Mouse (Mus musculus): ENCODE results near the gene Ppp1r14c. TPM values are rescaled to one million over a fixed set of nuclear protein-coding genes. Genes with fewer than 3 reads are reported as not detected.
A peak's percentile ranks its signal among the peaks of the same experiment; 100 is the strongest.

The Ppp1r14c gene
- 3.6 and 5.0 TPM in 2 replicates for polyA plus RNA-seq (2014; fragmentation: Nextera tagmentation; extraction: Ambion mirVana)

GRCm38 (mm10) chr10:3366036-3366869, at the start of gene Ppp1r14c:
Ppp1r14c (plus strand) TSS chr10:3366057.
- Histone ChIP-seq H3K27me3 (ENCODE audit: control insufficient read depth, insufficient read depth, low read length) (peaks cover 19% of the 10 kb centered on the region; the same call in 1 of the 2 replicates), H3K4me3 (ENCODE audit: low read length) (peak within 1 kb of the TSS; percentile 64), H3K9me3 (ENCODE audit: control insufficient read depth, low read length) (no peaks in the 10 kb centered on the region), H3K4me2 (replicated peaks; ENCODE audit: low read depth, low read length) (peak within 1 kb of the TSS; percentile 78), H3K4me1 (ENCODE audit: control insufficient read depth, insufficient read depth, low read length) (no peaks in the 10 kb centered on the region), H3K27ac (ENCODE audit: low read depth, low read length) (no peak within 1 kb of the TSS), H3K9ac (ENCODE audit: low read depth, low read length) (peak within 1 kb of the TSS; percentile 55), H3K36me3 (ENCODE audit: control insufficient read depth, insufficient read depth, low read length) (no peaks in the 10 kb centered on the region)
- WGBS, result under 1% methylated on average over 60 of the region's 74 CpGs
- ATAC-seq (ENCODE audit: low FRiP score, low TSS enrichment), result peak; percentile 88

DNA sequence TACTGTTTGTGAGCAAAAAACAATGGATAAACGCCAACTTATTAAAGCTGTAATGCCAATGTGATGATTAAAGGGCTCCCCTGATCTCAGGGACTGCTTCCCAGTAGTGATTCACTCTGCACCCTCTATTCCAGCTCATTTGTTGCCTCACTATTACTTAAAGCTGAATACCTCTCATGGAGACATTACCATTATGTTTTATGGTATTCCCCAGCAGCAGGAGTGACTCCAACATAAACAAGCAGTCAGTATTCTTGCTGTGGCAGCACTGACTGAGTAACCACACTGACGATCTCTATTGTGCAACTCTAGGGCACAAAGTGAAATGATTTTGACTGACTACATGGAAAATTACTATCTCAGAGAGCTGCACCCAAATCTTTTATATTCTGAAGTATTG, 44.5 kb upstream of the Ppp1r14c start:
- Histone ChIP-seq H3K4me1 (ENCODE audit: control insufficient read depth, insufficient read depth, low read length) (no peaks in the 10 kb centered on the region), H3K27me3 (ENCODE audit: control insufficient read depth, insufficient read depth, low read length) (no peaks in the 10 kb centered on the region), H3K9ac (ENCODE audit: low read depth, low read length) (no peak overlapping the region), H3K4me2 (replicated peaks; ENCODE audit: low read depth, low read length) (no peak overlapping the region), H3K27ac (ENCODE audit: low read depth, low read length) (no peak overlapping the region), H3K4me3 (ENCODE audit: low read length) (no peak overlapping the region), H3K36me3 (ENCODE audit: control insufficient read depth, insufficient read depth, low read length) (no peaks in the 10 kb centered on the region), H3K9me3 (ENCODE audit: control insufficient read depth, low read length) (no peaks in the 10 kb centered on the region)
- ATAC-seq (ENCODE audit: low FRiP score, low TSS enrichment), result no peak
- WGBS, result 83% methylated on average over 2 of the region's 2 CpGs

DNA sequence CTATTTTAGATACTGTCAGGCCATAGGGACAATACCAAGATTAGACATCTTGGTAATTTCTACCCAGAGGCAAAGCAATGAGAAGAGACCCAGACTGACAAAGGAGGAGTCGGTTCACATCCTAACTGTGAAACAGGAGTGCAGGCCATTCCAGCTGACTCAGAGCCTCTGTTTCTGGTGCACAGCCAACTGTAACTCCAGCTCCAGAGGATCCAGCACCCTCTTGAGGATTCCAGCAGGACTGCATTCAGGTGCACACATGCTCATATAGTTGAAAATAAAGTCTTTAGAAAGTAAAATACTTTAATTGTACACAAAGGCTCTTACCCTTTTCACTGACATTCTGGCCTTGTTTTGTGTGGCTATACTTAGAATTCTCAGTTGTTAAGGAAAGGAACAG, 40.4 kb upstream of the Ppp1r14c start:
- H3K27me3 ChIP-seq (ENCODE audit: control insufficient read depth, insufficient read depth, low read length), result no peaks in the 10 kb centered on the region
- H3K4me1 ChIP-seq (ENCODE audit: control insufficient read depth, insufficient read depth, low read length), result no peaks in the 10 kb centered on the region
- no peaks in the 10 kb centered on the region for H3K9me3 ChIP-seq (ENCODE audit: control insufficient read depth, low read length)
- no peaks in the 10 kb centered on the region for H3K36me3 ChIP-seq (ENCODE audit: control insufficient read depth, insufficient read depth, low read length)
- H3K4me3 ChIP-seq (ENCODE audit: low read length), result no peak overlapping the region
- no peak overlapping the region for H3K27ac ChIP-seq (ENCODE audit: low read depth, low read length)
- no peak for ATAC-seq (ENCODE audit: low FRiP score, low TSS enrichment)
- no peak overlapping the region for H3K4me2 ChIP-seq (replicated peaks; ENCODE audit: low read depth, low read length)
- WGBS, result 86% methylated on average over 1 of the region's 1 CpGs
- H3K9ac ChIP-seq (ENCODE audit: low read depth, low read length), result no peak overlapping the region

DNA sequence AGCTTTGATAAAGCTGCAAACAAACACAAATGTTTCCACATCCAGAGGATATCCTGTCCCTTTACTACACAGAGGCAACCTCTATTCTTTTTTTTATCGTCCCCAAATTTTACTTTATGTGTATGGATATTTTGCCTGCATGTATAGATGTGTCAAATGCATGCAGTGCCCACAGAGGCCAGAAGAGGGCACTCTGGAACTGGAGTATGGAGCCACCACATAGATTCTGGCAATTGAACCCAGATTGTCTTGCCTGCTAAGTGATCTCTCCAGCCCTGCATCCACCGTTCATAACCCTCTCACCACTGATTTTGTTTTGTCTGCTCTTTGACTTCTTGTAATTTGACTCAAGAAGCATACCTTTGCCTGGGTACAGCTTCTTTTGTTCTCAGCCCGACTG, 33.0 kb upstream of the Ppp1r14c start:
- Histone ChIP-seq H3K4me2 (replicated peaks; ENCODE audit: low read depth, low read length) (no peak overlapping the region), H3K4me3 (ENCODE audit: low read length) (no peak overlapping the region), H3K9ac (ENCODE audit: low read depth, low read length) (no peak overlapping the region), H3K36me3 (ENCODE audit: control insufficient read depth, insufficient read depth, low read length) (no peaks in the 10 kb centered on the region), H3K27ac (ENCODE audit: low read depth, low read length) (no peak overlapping the region), H3K4me1 (ENCODE audit: control insufficient read depth, insufficient read depth, low read length) (no peaks in the 10 kb centered on the region), H3K27me3 (ENCODE audit: control insufficient read depth, insufficient read depth, low read length) (no peaks in the 10 kb centered on the region), H3K9me3 (ENCODE audit: control insufficient read depth, low read length) (no peaks in the 10 kb centered on the region)
- peak; percentile 46; the same call in 1 of the 2 replicates for ATAC-seq (ENCODE audit: low FRiP score, low TSS enrichment)
- 19% methylated on average over 3 of the region's 3 CpGs for WGBS

- H3K27me3 ChIP-seq (ENCODE audit: control insufficient read depth, insufficient read depth, low read length), result no peaks in the 10 kb centered on the region
- no peaks in the 10 kb centered on the region for H3K4me1 ChIP-seq (ENCODE audit: control insufficient read depth, insufficient read depth, low read length)
- no peaks in the 10 kb centered on the region for H3K9me3 ChIP-seq (ENCODE audit: control insufficient read depth, low read length)
- H3K27ac ChIP-seq (ENCODE audit: low read depth, low read length), result no peak overlapping the region
- H3K4me3 ChIP-seq (ENCODE audit: low read length), result no peak overlapping the region
- no peak for ATAC-seq (ENCODE audit: low FRiP score, low TSS enrichment)
- H3K36me3 ChIP-seq (ENCODE audit: control insufficient read depth, insufficient read depth, low read length), result no peaks in the 10 kb centered on the region
- no peak overlapping the region for H3K9ac ChIP-seq (ENCODE audit: low read depth, low read length)
- H3K4me2 ChIP-seq (replicated peaks; ENCODE audit: low read depth, low read length), result no peak overlapping the region
These were observed 31.3 kb upstream of the Ppp1r14c start for GRCm38 (mm10) chr10:3334570-3334969.

DNA sequence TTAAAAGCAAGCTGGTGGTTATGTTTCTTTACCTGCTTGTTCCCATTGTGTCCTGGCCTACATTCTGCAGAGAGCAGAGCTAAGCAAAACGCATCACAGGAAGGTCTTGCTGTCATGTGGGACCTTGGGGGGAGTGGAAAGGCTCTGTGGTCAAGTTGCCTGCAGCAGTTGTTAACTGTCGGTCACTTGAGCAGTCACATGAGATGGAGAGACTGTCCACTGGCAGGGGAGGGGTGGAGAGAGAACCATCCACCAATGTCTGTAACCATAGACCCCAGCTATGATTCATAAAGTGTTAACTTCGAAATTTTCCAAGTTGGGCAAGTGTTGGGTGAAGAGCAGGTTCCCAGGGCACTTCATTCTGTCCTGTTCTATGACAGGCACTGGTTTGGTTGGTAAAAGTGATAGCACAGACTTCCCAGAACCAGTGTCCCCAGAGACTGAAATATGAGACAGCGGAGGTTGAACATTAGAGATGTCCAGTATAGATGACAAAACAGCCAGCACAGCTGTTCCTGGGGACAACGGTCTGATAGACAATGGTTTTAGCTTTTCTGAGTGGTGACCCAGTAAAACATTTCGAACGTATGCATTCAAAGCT, 29.0 kb upstream of the Ppp1r14c start:
- no peak overlapping the region for H3K4me2 ChIP-seq (replicated peaks; ENCODE audit: low read depth, low read length)
- 65% methylated on average over 7 of the region's 7 CpGs for WGBS
- no peak overlapping the region for H3K27ac ChIP-seq (ENCODE audit: low read depth, low read length)
- H3K4me1 ChIP-seq (ENCODE audit: control insufficient read depth, insufficient read depth, low read length), result no peaks in the 10 kb centered on the region
- no peak overlapping the region for H3K4me3 ChIP-seq (ENCODE audit: low read length)
- H3K9me3 ChIP-seq (ENCODE audit: control insufficient read depth, low read length), result no peaks in the 10 kb centered on the region
- H3K9ac ChIP-seq (ENCODE audit: low read depth, low read length), result no peak overlapping the region
- no peak for ATAC-seq (ENCODE audit: low FRiP score, low TSS enrichment)
- H3K27me3 ChIP-seq (ENCODE audit: control insufficient read depth, insufficient read depth, low read length), result no peaks in the 10 kb centered on the region
- no peaks in the 10 kb centered on the region for H3K36me3 ChIP-seq (ENCODE audit: control insufficient read depth, insufficient read depth, low read length)

DNA sequence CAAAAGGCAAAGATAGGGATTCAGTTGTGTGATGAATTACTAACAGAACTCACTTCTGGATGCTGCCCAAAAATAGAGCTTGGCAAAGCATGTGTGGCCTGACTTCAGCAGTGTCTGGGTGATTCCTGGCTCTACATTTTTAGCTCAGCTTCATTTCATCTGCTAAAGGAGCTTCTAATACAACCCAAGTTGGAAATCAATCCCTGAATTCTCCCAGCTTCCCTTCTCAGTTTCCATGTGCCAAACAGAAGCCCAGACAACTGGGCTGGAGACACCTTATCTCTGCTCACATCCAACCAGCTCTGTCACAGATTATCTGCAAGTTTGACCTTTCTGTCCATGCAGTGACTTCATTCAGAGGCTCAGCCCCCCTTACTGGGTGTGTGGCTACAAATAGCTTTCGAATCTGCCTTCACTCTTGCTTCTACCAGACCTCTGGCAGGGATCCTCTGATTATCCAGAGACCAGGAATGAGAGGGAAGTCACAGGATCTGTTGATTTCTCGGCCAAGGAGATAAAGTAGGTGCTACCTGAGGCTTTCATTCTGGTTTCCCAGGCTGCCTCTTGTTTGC, 28.4 kb upstream of the Ppp1r14c start:
- Histone ChIP-seq H3K27ac (ENCODE audit: low read depth, low read length) (no peak overlapping the region), H3K4me1 (ENCODE audit: control insufficient read depth, insufficient read depth, low read length) (no peaks in the 10 kb centered on the region), H3K9ac (ENCODE audit: low read depth, low read length) (no peak overlapping the region), H3K4me3 (ENCODE audit: low read length) (no peak overlapping the region), H3K27me3 (ENCODE audit: control insufficient read depth, insufficient read depth, low read length) (no peaks in the 10 kb centered on the region), H3K9me3 (ENCODE audit: control insufficient read depth, low read length) (no peaks in the 10 kb centered on the region), H3K36me3 (ENCODE audit: control insufficient read depth, insufficient read depth, low read length) (no peaks in the 10 kb centered on the region), H3K4me2 (replicated peaks; ENCODE audit: low read depth, low read length) (no peak overlapping the region)
- WGBS, result 58% methylated on average over 2 of the region's 2 CpGs
- no peak for ATAC-seq (ENCODE audit: low FRiP score, low TSS enrichment)

- Histone ChIP-seq H3K27me3 (ENCODE audit: control insufficient read depth, insufficient read depth, low read length) (no peaks in the 10 kb centered on the region), H3K9me3 (ENCODE audit: control insufficient read depth, low read length) (no peaks in the 10 kb centered on the region), H3K36me3 (ENCODE audit: control insufficient read depth, insufficient read depth, low read length) (no peaks in the 10 kb centered on the region), H3K27ac (ENCODE audit: low read depth, low read length) (no peak overlapping the region), H3K4me3 (ENCODE audit: low read length) (no peak overlapping the region), H3K4me1 (ENCODE audit: control insufficient read depth, insufficient read depth, low read length) (no peaks in the 10 kb centered on the region), H3K4me2 (replicated peaks; ENCODE audit: low read depth, low read length) (no peak overlapping the region), H3K9ac (ENCODE audit: low read depth, low read length) (no peak overlapping the region)
- WGBS, result 56% methylated on average over 5 of the region's 5 CpGs
- no peak for ATAC-seq (ENCODE audit: low FRiP score, low TSS enrichment)
These were observed 20.2 kb upstream of the Ppp1r14c start for GRCm38 (mm10) chr10:3345706-3346105.

DNA sequence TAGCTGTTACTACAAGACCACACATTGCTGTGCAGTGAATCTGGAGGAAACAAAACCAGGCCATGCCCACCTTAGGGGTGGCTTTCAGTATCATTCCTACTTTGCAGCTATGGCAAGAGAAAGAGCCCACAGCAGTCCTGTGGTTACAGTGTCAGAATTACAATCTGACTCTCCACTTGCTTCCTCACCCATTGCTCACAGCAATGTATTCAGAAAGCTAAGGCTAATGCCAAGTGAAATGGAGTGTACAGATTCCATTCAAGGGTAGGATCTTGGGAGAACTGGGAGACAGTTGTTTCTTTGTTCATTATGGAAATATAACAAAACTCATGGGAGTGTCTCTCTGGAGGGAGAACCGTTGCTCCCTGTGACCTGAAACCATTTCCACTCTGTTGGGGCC, 6.3 kb upstream of the Ppp1r14c start:
- no peak for ATAC-seq (ENCODE audit: low FRiP score, low TSS enrichment)
- H3K27ac ChIP-seq (ENCODE audit: low read depth, low read length), result no peak overlapping the region
- 44% methylated on average over 1 of the region's 1 CpGs for WGBS
- no peaks in the 10 kb centered on the region for H3K36me3 ChIP-seq (ENCODE audit: control insufficient read depth, insufficient read depth, low read length)
- no peaks in the 10 kb centered on the region for H3K27me3 ChIP-seq (ENCODE audit: control insufficient read depth, insufficient read depth, low read length)
- no peak overlapping the region for H3K4me2 ChIP-seq (replicated peaks; ENCODE audit: low read depth, low read length)
- H3K9me3 ChIP-seq (ENCODE audit: control insufficient read depth, low read length), result no peaks in the 10 kb centered on the region
- no peak overlapping the region for H3K9ac ChIP-seq (ENCODE audit: low read depth, low read length)
- H3K4me1 ChIP-seq (ENCODE audit: control insufficient read depth, insufficient read depth, low read length), result no peaks in the 10 kb centered on the region
- H3K4me3 ChIP-seq (ENCODE audit: low read length), result no peak overlapping the region

All from kidney, embryonic 14.5 days (tissue).